Mouse (Mus musculus) layer of hippocampus, adult 6 months (tissue): ENCODE results near the gene Rad17. TPM values are rescaled to one million over a fixed set of nuclear protein-coding genes. Genes with fewer than 3 reads are reported as not detected.

Source experiments
- long read RNA-seq, 2 experiments: library from polyadenylated mRNA; unstranded; transcript quantifications; one replicate each; pipeline ENCODE4 v2.0.0; 2019 to 2020
- polyA plus RNA-seq: library from polyadenylated mRNA; unstranded; fragments of <200 nt; fragmentation: Nextera tagmentation; gene quantifications from 2 replicates; pipeline ENCODE4 v1.2.3, GENCODE M21; 2021

The Rad17 gene
- polyA plus RNA-seq, result 6.5 and 6.6 TPM in 2 replicates
- long read RNA-seq, experiment 1, partial matches to known transcripts, result 12 of 18 reads
- long read RNA-seq, experiment 1, other reads (novel, unspliced or antisense), result 3 of 18 reads
- long read RNA-seq, experiment 2, transcript Rad17-202 (17 exons, 2,392 nt), result major isoform, 35 of 66 reads
- long read RNA-seq, experiment 2, partial matches to known transcripts, result 19 of 66 reads
- long read RNA-seq, experiment 2, other reads (novel, unspliced or antisense), result 12 of 66 reads

DNA sequence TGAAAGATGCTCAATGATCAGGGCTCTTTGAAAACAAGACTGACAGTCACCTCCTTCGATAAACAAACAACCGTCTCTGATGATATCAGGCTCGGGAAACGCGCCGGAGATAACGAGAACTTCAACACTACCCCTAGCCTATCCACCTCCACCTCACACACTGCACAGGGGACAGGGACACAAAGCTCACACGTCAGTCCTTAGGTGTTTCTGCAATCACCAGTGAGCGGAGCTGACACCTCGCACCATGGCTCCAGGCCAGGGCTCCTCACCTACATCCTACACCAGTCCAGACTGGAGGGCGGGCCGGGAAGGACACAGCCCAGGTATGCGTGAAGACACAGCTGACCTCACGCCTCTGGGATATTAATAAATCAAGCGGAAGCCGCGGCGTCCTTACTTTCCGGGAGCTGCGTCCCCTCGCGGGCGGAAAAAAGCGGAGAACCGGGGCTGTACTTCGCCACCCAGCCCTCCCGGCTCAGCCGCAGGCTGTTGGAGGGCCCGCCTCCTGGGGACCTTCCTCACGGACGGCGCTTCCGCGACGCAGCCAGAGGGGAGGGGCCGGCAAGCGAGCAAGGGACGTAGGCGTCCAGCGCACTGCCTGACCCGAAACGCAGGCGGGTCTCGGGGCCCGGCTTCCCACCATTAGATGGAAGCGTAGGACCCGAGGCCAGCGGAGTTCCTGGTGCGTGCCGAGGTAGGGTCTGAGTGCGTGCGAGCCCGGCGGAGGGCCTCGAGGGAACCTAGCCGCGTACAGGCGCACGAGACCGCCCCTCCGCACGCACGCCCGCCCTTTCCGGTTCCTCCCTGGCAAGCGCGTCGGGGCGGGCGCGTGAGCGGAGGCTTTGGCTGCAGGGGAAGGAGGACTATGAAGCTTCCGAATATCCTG, at the start of gene Rad17, which contains the start of gene Ak6:
TSS of gene Rad17 (minus strand) at position 502 of the 889 bp plus-strand sequence.
TSS of gene Ak6 (plus strand) at position 430 of the 889 bp plus-strand sequence.

DNA sequence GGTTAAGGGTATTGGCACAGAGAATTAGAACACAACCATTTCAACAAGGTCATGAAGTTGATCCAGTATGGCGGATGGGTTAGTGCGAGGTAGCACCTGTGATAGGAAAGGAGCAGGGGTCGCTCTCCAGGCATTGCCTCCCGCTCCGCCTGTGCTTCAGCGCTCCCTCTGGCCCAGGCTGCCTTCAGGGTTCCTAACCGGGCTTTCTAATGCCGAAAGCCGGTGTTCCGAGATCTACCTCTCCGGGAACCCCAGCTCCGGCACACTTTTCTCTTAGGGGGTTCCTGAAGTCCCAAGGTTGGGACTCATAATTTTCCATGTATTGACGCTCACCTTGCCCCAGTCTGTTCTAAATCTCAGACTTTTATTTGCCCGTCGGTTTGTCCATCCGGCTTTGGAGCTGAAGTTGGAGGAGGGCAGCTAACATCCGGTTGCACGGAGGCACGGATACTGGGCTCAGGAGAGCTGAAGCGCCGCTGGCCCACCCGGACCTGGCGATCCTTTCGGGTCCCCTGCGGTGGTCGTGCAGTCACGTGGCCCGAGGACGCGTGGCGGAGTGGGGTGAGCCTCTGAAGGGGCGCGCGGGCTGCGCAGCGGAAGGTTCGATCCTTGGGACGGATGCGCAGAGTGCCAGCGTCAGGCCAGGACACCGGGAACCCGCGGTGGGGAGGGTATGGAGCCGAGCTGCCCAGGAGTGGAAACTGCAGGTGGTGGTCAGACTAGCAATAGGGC, 18.6 kb upstream of the Rad17 start, which contains the start of gene Ccdc125:
TSS of gene Ccdc125 (plus strand) at position 427 of the 732 bp plus-strand sequence.

GRCm38 (mm10) chr13:100651439-100652186, 762 bp upstream of the Rad17 start, which contains the start of gene Taf9:
TSS of gene Taf9 (plus strand) at chr13:100651579.

DNA sequence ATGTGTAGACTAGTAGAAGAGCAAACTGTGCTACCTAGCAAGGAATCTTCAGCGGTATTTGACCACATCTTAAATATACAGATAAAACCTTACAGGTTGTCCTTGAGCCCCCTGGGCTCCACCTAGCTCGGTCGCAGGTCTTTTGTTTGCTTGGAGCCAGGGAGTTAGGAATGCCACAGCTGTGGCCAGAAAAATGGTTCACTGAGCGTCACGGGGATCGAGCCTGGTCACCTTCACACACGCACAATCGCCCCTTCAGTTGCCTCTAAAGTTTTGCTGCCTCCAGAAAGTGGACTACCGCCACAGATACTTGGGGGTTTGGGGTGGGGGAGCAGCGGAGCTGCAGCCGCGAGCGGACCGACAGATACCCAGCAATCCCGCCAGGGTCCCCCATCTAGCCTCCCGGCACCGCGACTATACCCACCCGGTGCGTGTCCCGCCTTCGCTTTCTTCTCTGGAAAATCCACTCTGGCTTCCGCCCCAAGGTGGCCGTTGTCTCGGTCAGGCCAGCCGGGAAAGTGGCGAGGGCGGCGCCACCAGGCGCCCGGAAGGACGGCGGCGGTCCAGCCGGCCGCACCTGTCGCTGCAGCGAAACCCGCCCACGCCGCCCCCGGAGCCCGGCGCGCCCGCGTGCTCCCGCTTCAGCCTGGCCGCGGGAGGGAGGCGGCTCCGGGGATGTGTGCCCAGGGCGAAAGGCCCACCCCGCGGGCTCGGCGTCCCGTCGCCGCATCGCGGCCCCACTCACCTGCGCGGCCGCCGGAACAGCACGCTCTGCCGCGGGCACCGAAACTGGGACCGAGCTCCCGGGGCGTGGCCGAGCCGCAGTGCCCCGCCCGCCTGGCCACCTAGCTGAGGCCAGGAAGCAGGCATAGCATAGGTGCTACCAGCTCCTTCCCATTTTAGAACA, 34.4 kb downstream of the Rad17 start, which contains the start of gene Marveld2:
TSS of gene Marveld2 (minus strand) at position 791 of the 907 bp plus-strand sequence.

Other genes with a start within 250 kb of the Rad17 start
- gene Naip1, start 198.2 kb downstream of the Rad17 start, polyA plus RNA-seq, result not detected in 2 replicates
- gene Gtf2h2, start 158.5 kb downstream of the Rad17 start, polyA plus RNA-seq, result 32.4 and 33.3 TPM in 2 replicates
- gene Ocln, start 98.3 kb downstream of the Rad17 start, polyA plus RNA-seq, result 8.0 and 11.6 TPM in 2 replicates
- gene Marveld2, start 34.1 kb downstream of the Rad17 start, polyA plus RNA-seq, result 0.44 and 0.55 TPM in 2 replicates
- gene Ak6, start 72 bp downstream of the Rad17 start, polyA plus RNA-seq, result 180 and 183 TPM in 2 replicates
- 25.8 and 28.8 TPM in 2 replicates for gene Taf9, start 528 bp upstream of the Rad17 start, polyA plus RNA-seq
- gene Ccdc125, start 18.7 kb upstream of the Rad17 start, polyA plus RNA-seq, result 0.50 and 0.98 TPM in 2 replicates
- gene Cdk7, start 79.9 kb upstream of the Rad17 start, polyA plus RNA-seq, result 21.3 and 23.4 TPM in 2 replicates
- 225 and 231 TPM in 2 replicates for gene Mrps36, start 93.6 kb upstream of the Rad17 start, polyA plus RNA-seq
- gene Cenph, start 124.8 kb upstream of the Rad17 start, polyA plus RNA-seq, result 0.26 and 0.40 TPM in 2 replicates
- gene Ccnb1, start 135.5 kb upstream of the Rad17 start, polyA plus RNA-seq, result 0.79 and 0.85 TPM in 2 replicates
- 24.0 and 25.4 TPM in 2 replicates for gene Slc30a5, start 182.4 kb upstream of the Rad17 start, polyA plus RNA-seq